Mouse (Mus musculus) CD4-positive, CD25-positive, alpha-beta regulatory T cell, adult 2 months (primary cell): Measurements from ENCODE around the gene Arhgap45.

Experiments used
- DNase-seq: peaks from one replicate; pipeline ENCODE4 v3.0.0-alpha.2; 2012; ENCODE audit warnings: low read depth, low spot score

Gene Arhgap45

DNA sequence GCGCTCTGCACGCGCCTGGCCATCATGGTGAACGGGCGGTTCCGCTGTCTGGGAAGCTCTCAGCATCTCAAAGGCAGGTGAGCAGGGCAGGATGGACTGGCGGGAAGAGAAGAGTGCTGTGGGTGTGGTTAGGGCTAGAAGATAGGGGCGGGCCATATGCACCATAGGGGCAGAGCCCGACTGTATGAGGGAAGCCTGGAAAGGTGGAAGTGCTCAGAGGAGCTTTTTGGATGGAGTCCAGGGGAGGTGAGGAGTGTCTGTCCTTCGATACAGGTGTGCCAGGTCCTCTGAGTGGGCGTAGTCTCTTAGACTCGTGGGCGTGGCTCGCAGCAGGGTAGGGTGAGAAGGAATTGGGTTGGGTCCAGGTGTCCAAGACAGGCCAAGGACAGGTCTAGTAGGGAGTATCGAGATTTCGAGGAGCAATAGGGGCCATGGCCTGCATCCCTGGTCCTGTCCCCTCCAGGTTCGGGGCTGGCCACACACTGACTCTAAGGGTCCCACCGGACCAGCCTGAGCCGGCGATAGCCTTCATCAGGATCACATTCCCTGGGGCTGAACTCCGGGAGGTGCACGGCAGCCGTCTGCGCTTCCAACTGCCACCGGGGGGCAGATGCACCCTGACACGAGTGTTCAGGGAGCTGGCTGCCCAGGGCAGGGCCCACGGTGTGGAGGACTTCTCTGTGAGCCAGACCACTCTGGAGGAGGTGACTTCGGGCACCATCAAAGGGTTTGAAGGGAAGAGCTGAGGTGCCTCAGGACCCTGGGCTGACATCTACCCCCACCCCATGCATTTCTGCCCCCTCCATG lies 1.8 kb upstream of the Arhgap45 start:
- peak; percentile 57 for DNase-seq

GRCm38 (mm10) chr10:80015583-80015982 lies 870 bp upstream of the Arhgap45 start:
- DNase-seq = no peak

DNA sequence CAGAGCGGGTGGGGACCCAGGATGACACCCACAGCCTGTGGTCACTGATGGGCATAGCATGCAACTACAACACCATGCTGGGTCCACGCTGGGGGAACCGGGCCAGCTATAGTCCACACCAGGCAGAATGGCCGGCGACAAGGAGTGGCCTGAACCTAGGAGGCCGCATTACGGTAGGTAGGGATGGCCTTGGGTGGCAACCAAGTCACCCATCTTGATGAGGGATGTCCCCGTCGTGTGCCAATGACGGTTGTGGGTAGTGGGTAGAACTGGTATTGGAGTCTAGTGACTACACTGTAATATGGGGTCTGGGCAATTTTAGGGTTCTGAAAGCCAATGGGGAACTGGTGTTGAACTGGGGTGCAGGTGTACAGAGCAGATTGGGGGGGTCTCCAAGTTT lies 478 bp downstream of the Arhgap45 start:
- peak; percentile 71 for DNase-seq

DNA sequence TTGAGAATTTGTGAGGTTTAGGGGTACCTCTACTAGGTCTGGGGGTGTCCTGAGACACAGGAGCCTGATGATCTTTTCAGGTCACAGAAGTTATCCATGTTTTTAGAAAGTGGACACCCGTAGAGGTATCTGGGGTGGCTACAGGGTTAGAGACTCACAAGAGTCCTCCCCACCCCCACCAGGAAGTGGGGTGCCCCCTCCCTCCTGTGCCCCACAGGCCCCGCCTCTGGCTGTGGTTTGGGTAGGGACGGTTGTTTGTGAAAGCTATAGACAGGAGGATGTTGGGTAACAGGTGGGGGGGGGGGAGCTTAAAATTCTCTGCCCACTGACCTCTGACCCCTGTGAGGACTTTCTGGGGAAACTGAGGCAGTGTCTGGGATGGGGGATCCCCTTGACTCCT lies 908 bp downstream of the Arhgap45 start:
- DNase-seq = peak; percentile 94

- peak; percentile 65 for DNase-seq
These were observed 1.3 kb downstream of the Arhgap45 start for GRCm38 (mm10) chr10:80017771-80018170.

- peak; percentile 77 for DNase-seq
These were observed 2.4 kb downstream of the Arhgap45 start for GRCm38 (mm10) chr10:80018739-80019297.

GRCm38 (mm10) chr10:80019471-80020131 lies 3.1 kb downstream of the Arhgap45 start:
- DNase-seq = no peak

DNA sequence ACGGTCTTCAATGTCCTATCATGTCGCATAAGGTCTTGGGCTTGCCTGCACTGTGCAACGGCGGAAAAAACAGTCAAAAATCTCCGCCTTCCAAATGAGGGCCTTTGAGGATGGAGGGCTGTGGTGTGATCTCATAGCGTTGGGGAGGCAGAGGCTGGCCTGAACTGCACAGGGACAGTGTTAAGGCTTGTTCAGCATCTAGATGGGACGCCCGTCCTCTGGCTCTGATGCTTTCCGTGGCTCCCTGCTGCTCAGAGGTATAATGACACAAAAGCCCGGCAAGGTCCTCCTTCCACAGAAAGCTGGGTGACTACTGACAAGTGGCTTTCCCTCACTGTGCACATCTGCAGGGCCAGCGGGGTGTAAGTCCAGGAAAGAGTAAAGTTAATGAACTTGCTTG lies 3.7 kb downstream of the Arhgap45 start:
- DNase-seq = peak; percentile 42

DNA sequence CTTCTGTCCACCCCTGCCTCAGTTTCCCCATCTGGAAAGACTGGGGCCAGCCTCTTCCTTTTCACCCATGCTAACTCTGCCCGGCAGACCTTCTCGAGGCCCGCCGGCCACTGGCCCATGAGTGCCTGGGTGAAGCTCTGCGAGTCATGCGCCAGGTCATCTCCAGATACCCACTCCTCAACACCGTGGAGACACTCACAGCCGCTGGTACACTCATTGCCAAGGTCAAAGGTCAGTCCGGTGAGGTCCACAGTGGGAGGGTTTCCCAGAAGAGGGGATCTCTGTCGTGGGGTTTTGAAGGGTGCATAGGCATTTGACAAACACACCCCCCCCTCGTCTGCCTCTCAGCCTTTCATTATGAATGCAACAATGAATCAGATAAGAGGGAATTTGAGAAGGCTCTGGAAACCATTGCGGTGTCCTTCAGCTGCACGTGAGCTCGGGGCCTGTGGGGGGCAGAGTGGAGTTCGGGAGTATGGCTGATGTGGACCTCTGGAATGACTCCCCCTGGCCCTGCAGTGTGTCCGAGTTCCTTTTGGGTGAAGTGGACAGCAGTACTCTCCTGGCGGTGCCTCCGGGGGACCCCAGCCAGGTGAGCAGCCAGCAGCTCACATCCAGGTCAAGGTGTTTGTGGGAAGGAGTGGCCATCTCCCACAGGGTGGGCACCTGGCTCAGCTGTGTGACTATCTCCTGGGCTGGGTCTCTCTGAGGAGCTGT lies 4.3 kb downstream of the Arhgap45 start:
- peak; percentile 44 for DNase-seq

GRCm38 (mm10) chr10:80021320-80021641 lies 4.8 kb downstream of the Arhgap45 start:
- DNase-seq = no peak

- DNase-seq = peak; percentile 70
These were observed 5.7 kb downstream of the Arhgap45 start for GRCm38 (mm10) chr10:80022164-80022563.

- DNase-seq = peak; percentile 42
These were observed 6.4 kb downstream of the Arhgap45 start for GRCm38 (mm10) chr10:80022806-80023205.

DNA sequence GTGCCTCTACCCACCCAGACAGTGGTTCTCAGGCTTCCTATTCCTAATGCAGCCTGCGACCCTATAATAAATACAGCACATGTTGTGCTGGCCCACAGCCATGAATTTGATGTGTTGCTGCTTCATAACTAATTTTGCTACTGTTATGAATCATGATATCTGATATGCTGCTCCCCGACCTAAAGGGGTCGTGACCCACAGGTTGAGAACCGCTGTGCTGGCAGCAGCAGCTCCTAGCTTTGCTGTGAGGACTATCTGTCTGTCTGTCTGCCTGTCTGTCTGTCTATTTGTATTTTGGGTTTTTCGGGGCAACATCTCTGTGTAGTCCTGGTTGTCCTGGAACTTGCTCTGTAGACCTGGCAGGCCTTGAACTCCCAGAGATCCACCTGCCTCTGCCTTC lies 7.3 kb downstream of the Arhgap45 start:
- peak; percentile 77 for DNase-seq

DNA sequence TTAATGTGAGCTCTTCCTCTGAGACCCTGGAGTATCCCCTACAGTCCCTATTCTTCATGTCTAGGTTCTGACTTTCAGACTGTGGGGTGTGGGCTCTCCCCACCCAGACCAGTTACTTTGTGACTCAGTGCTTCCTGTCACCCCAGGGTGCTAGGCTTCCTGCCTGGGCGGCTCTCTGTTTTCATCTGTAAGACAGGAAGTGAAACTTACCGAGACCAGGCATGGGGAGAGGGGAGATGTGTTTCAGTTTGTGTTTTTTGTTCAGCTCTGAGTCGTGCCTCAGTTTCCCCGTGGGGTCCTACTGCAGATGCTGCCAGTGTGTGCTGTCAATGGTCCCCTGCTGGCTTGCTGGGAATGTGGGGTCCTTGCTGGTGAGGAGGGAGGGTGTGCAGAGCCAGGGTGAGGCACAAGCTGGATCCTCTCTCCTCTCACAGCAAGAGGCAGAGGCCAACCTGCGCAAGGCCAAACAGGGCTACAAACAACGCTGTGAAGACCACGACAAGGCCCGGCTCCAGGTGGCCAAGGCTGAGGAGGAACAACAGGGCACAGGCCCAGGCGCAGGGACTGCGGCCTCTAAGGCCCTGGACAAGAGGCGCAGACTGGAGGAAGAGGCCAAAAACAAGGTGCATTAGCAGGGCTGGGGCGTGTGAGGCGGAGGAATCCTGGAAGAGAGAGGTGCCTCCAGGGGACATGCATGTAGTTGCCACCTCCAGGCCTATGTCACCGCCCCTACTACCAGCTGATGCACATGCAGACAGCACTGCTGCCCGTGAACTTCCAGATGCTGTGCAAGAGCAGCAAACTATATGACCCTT lies 8.0 kb downstream of the Arhgap45 start:
- DNase-seq = peak; percentile 89

- no peak for DNase-seq
These were observed 8.5 kb downstream of the Arhgap45 start for GRCm38 (mm10) chr10:80025044-80025347.

- DNase-seq = no peak
These were observed 9.0 kb downstream of the Arhgap45 start for GRCm38 (mm10) chr10:80025463-80025862.

GRCm38 (mm10) chr10:80025889-80026288 lies 9.4 kb downstream of the Arhgap45 start:
- DNase-seq = peak; percentile 76

DNA sequence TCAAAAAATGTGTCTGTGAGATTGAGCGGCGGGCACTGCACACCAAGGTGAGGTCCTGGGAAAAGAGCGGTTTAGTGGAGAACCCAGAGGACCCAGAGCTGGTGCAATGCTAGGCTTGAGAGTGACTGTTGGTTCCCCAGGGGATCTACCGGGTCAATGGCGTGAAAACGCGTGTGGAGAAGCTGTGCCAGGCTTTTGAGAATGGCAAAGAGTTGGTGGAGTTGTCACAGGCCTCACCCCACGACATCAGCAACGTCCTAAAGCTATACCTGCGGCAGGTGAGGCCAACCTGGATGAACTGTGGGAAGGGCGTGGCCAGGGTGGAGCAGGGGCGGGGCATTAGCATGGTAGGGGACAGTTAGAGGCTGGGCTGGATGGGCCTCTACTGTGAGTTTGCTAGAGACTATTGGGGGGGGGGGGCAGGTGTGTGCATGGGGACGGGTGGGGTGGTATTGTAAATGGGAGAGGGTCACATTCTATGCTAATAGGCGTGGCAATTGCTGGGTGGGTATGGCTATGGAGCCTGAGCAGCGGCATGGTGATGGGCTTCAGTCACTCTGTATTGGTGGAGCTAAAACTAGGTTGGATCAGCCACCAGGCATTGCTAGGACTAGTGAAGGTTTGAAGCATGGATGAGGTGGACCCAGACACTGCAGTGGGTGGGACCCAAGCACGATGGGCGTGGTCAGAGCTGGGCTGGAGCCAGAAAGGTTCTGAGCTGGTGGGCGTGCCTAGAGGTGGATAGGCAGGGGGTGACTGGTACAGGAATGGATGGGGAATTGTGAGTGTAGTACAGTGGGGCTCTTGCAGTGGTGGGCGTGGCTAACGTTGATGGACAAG lies 11.4 kb downstream of the Arhgap45 start:
- DNase-seq = peak; percentile 48

DNA sequence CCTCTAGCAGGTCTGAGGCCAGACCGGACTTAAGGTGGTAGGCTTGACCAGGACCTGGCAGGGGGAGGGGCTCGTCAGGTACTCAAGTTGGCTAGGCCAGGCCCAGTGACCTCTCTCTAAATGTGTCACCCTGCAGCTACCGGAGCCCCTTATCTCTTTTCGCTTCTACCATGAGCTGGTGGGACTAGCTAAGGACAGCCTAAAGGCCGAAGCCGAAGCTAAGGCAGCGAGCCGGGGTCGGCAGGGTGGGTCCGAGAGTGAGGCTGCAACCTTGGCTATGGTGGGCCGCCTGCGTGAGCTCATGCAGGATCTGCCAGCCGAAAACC lies 12.0 kb downstream of the Arhgap45 start:
- DNase-seq = no peak

GRCm38 (mm10) chr10:80030191-80030590 lies 13.7 kb downstream of the Arhgap45 start:
- no peak for DNase-seq

GRCm38 (mm10) chr10:80030736-80031135 lies 14.3 kb downstream of the Arhgap45 start:
- no peak for DNase-seq
